Mouse (Mus musculus) B cell, adult 2 months (primary cell): Measurements from ENCODE around the gene Tanc1.
A peak's percentile ranks its signal among the peaks of the same experiment; 100 is the strongest.
"Not testable (repeated sequence)": the region's sequence is repeated elsewhere in the genome, so short reads cannot be mapped to it uniquely, and the experiment has no call there.

ENCODE experiments used
- DNase-seq, 2 experiments: peaks; one replicate each; pipeline ENCODE4 v3.0.0; 2022

Tanc1 gene

GRCm38 (mm10) chr2:59611831-59612732 is at the start of gene Tanc1:
Gene Tanc1, plus strand, starts transcription at chr2:59612042.
- peak; percentile 64 to 66 for DNase-seq

GRCm38 (mm10) chr2:59562215-59562614 is 49.6 kb upstream of the Tanc1 start:
- DNase-seq, result no peak

GRCm38 (mm10) chr2:59562696-59563095 is 49.1 kb upstream of the Tanc1 start:
- DNase-seq, result no peak

DNA sequence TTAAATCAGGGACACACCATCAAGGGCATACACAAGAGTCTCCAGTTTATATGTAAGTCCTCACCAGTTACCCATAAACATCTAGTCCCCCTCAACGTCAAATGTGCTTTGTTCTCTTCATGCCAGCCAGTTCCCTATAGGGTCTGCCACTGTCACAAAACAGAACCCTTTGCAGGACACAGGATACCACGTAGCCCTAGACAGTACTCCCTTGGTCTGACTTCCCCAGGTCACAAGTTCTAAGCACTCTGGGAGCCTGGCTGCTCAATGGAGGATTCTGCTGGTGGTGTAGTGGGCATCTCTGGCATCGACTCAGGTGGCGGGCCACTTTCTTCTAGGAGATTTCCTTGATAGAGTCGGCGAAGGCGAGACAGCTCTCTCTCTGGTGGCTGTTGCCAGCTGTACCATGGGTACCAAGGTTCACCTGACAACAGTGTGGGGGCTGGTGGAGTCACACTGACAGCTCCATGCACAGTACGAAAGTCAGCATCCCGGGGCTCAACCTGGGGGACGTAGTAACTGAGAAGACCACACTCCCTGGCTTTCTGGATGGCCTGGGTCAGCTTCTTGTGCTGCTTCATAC is 47.7 kb upstream of the Tanc1 start:
- not testable (repeated sequence) for DNase-seq

DNA sequence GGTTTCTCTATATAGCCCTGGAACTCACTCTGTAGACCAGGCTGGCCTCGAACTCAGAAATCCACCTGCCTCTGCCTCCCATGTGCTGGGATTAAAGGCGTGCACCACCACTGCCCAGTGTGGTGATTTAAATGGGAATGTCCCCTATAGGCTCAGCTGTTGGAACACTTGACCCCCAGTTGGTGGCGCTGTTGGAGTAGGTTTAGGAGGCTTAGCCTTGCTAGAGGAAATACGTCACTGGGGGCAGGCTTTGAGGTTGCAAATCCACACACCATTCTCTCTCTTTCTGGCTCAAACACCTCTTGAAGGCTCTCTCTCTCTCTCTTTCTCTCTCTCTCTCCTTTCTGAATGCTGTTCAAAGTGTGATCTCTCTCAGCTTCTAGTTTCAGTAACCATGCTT is 46.9 kb upstream of the Tanc1 start:
- DNase-seq, result no peak

DNA sequence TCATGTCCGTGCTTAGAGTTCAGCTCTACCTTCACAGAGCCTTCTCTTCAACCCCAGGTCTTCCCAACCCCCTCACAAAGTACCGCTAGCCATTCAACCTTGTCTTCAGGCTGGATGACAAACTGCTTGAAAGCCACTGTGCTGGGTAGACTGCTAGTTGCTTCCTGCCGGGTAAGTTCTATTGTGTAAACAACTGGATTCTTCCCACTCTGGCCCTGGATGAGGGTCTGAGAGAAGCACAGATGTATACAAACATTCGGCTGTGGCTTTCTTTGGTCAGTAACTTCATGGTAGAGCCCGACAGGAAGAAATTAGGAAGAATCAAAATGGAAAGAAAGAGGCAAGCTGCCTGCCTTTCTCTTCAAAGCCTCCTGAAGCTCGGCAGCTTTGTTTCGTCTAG is 30.9 kb upstream of the Tanc1 start:
- no peak for DNase-seq

- DNase-seq, result no peak
These were observed 27.9 kb upstream of the Tanc1 start for GRCm38 (mm10) chr2:59583961-59584360.

GRCm38 (mm10) chr2:59587387-59588095 is 24.3 kb upstream of the Tanc1 start:
- no peak for DNase-seq

DNA sequence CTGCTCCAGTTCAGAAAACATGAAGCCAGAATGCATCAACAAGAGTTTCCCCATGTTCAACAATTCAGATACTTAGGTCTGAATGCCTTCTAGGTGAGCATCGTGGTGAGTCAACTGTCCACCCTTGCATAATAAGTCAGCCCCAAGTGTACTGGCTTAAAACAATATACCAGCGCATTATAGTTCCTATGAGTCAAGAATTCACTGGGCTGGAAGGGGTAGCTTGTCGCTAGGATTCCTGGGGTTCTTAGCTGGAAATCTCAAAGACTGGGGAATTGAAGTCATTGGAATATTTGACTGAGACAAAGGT is 23.8 kb upstream of the Tanc1 start:
- DNase-seq, result no peak

DNA sequence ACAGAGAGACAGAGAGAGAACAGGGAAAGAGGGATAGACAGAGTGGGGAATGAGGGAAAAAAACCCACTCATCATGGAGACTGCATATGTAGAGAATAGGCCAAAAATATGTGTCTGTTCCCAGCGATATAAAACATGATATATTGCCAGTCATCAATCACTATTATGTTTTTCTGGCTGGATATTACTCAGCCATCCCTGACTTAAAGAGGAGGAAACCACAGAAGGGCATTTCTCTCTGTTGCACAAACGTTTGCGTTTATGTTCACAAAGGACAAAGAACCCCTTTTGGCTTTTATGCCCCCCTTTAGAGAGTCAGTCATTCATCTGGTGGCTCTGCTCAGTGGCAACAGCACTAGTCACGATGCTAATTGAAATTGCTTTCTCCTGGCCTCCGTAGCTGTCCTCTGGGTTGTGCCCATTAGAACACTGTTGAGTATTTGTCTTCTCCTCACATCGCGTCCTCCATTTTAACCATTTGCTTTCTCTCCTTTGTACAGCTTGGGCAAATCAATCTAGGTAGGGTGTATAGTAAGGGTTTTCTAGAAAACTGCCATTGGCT is 18.4 kb upstream of the Tanc1 start:
- no peak for DNase-seq

GRCm38 (mm10) chr2:59594095-59594494 is 17.7 kb upstream of the Tanc1 start:
- no peak for DNase-seq

DNA sequence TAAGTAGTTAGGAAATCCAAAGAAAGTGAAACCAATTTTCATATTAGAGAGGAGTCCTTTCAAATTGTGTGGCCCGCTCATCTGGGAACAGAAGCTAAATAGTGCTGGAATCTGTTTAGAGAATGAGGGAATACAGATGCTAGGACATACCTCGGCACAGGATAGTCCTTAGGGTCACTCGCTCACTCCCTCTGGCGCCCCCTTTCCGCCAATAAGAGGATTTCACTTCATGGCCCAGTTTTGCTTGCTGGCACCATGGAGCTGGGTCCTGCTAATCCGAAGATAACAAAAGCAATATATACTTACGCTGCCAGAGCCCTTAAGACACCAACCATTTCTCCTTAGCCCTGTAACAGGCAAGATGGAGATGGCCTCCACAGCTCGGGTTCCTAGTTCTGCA is 15.3 kb upstream of the Tanc1 start:
- DNase-seq, result no peak

DNA sequence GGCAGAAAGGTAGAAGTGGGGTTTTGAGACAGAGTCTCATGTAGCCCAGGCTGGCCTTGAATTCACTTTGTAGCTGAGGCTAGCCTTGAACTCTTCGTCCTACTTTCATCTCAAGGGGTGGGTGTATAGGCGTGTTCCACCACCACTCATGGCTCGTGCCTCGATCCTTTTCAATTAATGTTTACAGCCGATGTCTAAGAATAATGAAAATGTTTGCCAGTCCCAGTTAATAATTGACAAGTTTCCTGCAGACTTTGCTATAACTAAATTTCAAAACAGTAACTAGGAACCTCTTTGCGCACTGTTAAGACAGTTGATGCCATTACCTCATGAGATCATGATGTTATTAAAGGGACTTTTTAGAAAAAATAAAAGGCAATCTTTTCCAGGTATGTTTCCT is 13.6 kb upstream of the Tanc1 start:
- DNase-seq, result no peak

DNA sequence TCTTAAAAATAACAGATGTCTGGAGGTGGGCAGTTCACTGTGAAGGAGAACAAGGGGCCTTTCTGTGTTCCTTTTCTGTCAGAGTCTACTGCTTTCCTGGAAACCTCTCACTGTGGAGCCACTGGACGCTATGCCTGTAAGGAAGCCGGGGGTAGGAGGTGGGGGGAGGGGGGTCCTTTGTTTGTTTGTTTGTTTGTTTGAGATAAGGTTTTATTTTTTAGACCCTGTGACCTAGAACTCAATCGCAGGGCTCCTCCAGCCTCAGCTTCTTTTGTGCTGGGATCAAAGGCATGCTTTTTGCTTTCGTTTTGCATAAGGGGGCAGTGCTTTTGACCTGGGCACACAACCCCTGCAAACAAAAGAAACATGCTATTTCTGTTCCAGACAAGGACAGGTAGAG is 12.9 kb upstream of the Tanc1 start:
- no peak for DNase-seq

DNA sequence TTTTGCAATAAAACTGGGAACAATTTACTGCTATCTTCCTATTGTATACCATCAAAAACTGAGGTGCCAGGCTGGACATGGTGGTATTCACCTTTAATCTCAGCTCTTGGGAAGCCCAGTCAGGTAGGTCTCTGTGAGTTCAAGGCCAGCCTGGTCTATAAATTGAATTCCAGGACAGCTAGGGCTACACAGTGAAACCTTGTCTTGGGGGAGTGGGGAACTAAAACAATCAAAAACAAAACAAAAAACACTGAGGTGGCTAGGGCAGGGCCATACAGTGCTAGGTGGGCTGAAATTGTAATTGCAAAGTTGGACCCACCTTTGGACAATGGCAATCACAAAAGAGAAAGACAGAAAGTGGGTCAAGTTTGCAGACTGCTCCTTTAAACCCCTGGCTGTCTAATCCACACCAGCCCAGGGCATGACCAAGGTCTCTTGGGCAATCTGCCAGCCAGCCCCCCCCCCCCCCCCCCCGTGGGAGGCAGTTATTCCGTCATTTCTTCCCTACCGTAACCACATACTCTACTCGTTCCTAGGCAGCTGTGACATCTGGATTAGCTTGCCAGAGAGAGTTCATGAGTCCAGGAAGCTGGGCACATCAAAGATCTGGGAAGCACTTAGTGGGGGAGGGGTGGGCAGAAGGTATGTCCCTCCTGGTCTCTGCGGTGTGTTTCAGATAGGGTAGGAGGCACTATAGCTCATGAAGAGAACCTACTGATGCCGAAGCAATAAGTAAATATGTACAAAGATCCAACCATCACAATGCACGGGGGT is 12.3 kb upstream of the Tanc1 start:
- DNase-seq, result no peak

DNA sequence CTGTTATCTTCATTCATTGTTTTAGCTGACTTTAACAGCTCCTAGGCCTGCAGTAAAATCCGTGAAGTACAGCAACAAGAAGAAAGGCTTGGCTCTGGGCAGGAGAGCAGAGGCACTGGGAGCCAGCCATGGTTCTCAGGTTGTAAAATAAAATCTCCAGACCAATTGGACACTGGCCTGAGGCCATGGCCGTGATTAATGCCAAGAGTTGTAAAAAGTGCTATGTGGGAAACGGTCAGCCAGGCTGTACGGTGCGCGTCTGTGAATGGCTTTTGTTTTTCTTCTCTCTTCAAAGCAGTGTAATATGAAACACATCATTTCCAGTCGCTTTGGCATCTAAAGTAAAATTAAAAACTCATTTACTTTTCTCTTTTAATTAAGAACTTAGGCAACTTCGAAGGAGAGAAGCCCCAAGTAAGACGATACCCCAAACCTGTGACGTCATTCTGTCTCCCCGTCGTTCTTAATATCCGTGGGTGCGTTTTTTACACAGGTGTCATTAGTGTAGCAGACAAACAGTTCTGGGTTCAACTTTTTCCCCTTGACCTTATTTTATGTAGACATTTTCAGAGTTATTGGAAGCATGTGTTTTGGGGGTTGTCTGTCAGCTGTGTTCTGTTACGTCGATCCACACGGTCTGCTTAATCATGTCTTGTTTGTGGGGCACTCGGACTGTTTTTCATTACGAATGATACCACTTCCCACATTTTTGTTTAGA is 11.6 kb upstream of the Tanc1 start:
- no peak for DNase-seq

- no peak for DNase-seq
These were observed 10.9 kb upstream of the Tanc1 start for GRCm38 (mm10) chr2:59600980-59601379.

DNA sequence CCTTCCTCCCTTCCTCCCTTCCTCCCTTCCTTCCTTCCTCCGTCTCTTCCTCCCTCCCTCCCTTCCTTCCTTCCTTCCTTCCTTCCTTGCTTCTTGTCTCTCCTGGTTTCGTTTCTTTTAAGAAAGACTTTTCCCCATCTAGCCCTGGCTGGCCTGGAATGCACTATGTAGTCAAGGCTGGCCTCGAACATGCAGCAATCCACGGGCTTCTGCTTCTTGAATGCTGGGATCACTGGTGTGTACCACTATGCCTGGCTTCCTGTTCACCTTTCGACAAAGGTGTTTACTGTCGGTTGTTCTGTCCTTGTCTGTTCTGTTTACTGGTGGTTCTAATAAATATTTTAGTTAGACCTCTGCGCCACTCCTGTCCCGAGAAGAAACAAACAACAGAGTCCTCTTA is 10.4 kb upstream of the Tanc1 start:
- no peak for DNase-seq

- no peak for DNase-seq
These were observed 2.9 kb upstream of the Tanc1 start for GRCm38 (mm10) chr2:59608958-59609357.

DNA sequence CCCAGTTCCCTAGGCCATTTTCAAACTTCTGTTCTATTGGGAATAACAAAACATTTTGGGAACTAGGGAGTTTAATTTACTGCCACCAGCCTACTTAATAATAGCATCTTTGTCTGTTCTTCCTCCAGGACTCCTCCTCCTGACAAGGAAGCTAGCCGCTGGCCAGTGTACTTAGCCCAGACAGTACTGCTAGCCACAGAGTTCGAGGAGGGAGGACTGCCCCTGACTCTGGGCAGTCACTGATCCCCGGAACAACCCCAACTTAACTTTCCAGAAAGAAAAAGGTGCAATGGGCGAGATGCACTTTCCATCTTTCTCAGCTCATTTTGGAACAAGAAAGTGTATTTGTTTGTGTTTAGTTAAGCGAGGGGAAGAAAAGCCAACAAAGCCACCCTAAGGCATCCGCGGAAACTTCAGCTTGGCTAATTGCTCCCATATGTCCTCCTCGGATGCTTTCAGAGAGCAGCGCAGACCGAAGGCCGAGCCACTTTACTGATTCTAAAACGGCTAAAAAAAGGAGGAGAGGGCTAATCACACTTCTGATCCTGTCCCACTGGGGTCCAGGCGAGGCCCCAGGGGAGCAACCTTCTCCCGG is 529 bp upstream of the Tanc1 start:
- no peak for DNase-seq

DNA sequence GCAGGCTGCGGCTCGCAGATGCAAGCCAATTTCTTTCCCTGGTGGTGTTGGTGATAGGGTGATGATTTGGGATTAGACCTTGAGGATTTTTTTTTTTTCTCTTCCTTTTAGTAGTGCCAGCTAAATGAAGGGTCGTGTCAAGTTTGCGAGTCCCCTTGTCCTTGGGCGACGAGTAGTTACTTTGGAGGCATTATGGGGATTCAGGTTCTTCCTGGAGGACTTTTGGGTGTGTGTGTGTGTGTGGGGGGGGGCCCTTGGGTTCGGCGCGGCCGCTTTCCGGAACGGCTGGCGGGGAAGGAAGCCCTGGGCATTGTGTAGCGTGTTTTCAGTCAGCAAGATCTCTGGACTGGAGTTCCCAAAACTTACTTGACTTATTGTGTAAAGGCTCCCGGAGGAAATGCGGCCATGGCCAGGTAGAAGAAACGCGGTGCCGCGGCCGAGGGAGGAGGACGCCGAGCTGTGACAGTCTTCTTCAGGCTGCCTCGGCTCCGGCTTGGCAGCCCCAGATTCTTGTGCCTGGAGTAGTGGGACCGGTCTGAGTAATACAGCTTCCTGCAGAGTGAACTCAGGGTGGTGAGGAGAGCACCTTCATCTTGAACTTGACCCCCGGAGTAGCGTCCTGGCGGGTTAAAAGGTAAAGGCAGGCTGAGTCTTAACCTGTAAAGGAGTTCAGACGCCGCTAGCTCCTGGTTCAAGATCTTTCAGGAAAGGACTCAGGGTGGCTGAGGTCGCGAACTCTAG is 1.1 kb downstream of the Tanc1 start:
- peak; percentile 20 to 27 for DNase-seq
